Mouse (Mus musculus) neural tube, embryonic 11.5 days (tissue): Measurements from ENCODE around the gene Unc50. TPM values are rescaled to one million over a fixed set of nuclear protein-coding genes. Genes with fewer than 3 reads are reported as not detected.

Experiments
- ATAC-seq: fragments of 200-750 bp; cut with Nextera tagmentation; 2 replicates; pipeline ENCODE4 v1.8.0; 2017; ENCODE audit warnings: moderate number of reproducible peaks, mild to moderate bottlenecking, moderate TSS enrichment, moderate library complexity; ENCODE audit not compliant: insufficient read depth, low FRiP score, low TSS enrichment
- DNase-seq: peaks from one replicate; pipeline ENCODE4 v3.0.0-alpha.2; 2015; ENCODE audit warnings: low spot score
- H3K27ac ChIP-seq: fragments of 300-500 bp; sonication (generic); 2 replicates; pipeline ENCODE4 v1.5.1; 2014; ENCODE audit warnings: low read depth, mild to moderate bottlenecking, low read length
- H3K27me3 ChIP-seq: fragments of 300-500 bp; sonication (generic); 2 replicates; pipeline ENCODE4 v1.6.1; 2014; ENCODE audit warnings: mild to moderate bottlenecking, low read length, mixed read lengths; ENCODE audit not compliant: control insufficient read depth, insufficient read depth
- H3K36me3 ChIP-seq: fragments of 300-500 bp; sonication (generic); 2 replicates; pipeline ENCODE4 v1.6.1; 2014; ENCODE audit warnings: mild to moderate bottlenecking, low read length, moderate library complexity, mixed read lengths; ENCODE audit not compliant: control insufficient read depth, insufficient read depth
- H3K4me1 ChIP-seq: fragments of 300-500 bp; sonication (generic); 2 replicates; pipeline ENCODE4 v1.6.1; 2014; ENCODE audit warnings: low read length, mixed read lengths; ENCODE audit not compliant: control insufficient read depth, insufficient read depth
- H3K4me2 ChIP-seq: fragments of 300-500 bp; sonication (generic); 2 replicates; pipeline ENCODE4 v1.6.1; 2014; ENCODE audit warnings: low read depth, mild to moderate bottlenecking, moderate library complexity
- H3K4me3 ChIP-seq: fragments of 300-500 bp; sonication (generic); 2 replicates; pipeline ENCODE4 v1.5.1; 2014; ENCODE audit warnings: low read depth, low read length
- H3K9ac ChIP-seq: fragments of 300-500 bp; sonication (generic); 2 replicates; pipeline ENCODE4 v1.6.1; 2014; ENCODE audit warnings: mild to moderate bottlenecking, low read length
- H3K9me3 ChIP-seq: fragments of 300-500 bp; sonication (generic); 2 replicates; pipeline ENCODE4 v1.6.1; 2016; ENCODE audit warnings: low read length; ENCODE audit not compliant: control insufficient read depth
- WGBS: fragments of 180-500 bp; shearing (Covaris S2); extraction: QIAGEN DNeasy Blood & Tissue Kit; methylation state at CpG from one replicate; pipeline ENCODE4 v1.1.7; 2014; 5-methylcytosine and 5-hydroxymethylcytosine counted together
- polyA plus RNA-seq: library from polyadenylated mRNA; unstranded; fragments of >200 nt; fragmentation: Nextera tagmentation; extraction: Ambion mirVana; gene quantifications from 2 replicates; pipeline ENCODE4 v1.2.1, GENCODE M21; 2014

The Unc50 gene
- polyA plus RNA-seq, 1 experiment from 2014 or later, result 114 TPM

- WGBS, result 83% methylated on average over 3 of the region's 3 CpGs
- no peak for ATAC-seq
- H3K9ac ChIP-seq, result no peak overlapping the region
- no peaks in the 10 kb centered on the region for H3K4me1 ChIP-seq
- no peaks in the 10 kb centered on the region for H3K9me3 ChIP-seq
- no peak overlapping the region for H3K4me3 ChIP-seq
- DNase-seq, result no peak
- no peaks in the 10 kb centered on the region for H3K27me3 ChIP-seq
- no peak overlapping the region for H3K4me2 ChIP-seq
- no peaks in the 10 kb centered on the region for H3K36me3 ChIP-seq
- no peak overlapping the region for H3K27ac ChIP-seq
Measured at GRCm38 (mm10) chr1:37466322-37466995, 36.5 kb downstream of the Unc50 start.

DNA sequence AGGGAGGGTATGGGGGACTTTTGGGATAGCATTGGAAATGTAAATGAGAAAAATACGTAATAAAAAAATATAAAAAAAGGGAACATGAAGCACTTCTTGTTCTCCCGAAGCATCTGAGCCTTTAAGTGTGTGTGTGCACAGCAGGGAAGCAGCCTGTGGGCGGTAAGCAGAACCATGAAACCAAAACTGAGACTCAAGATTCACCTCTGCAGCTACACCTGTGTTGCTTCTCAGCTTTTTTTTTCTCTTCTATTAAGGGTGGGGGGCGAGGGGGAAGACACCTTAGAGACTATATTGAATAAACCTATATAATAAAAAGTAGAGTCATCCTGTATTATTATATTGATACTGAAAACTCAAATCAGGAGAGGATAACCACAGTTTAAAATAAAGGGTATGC is 37.9 kb downstream of the Unc50 start:
- H3K4me2 ChIP-seq, result no peak overlapping the region
- DNase-seq (no peak), ATAC-seq (no peak)
- no peak overlapping the region for H3K27ac ChIP-seq
- no peaks in the 10 kb centered on the region for H3K4me1 ChIP-seq
- no peaks in the 10 kb centered on the region for H3K27me3 ChIP-seq
- no peaks in the 10 kb centered on the region for H3K36me3 ChIP-seq
- no peak overlapping the region for H3K9ac ChIP-seq
- 87% methylated on average over 4 of the region's 4 CpGs for WGBS
- H3K4me3 ChIP-seq, result no peak overlapping the region
- no peaks in the 10 kb centered on the region for H3K9me3 ChIP-seq

GRCm38 (mm10) chr1:37469007-37469406 is 39.1 kb downstream of the Unc50 start:
- Histone ChIP-seq H3K4me3 (no peak overlapping the region), H3K4me1 (no peaks in the 10 kb centered on the region), H3K9me3 (no peaks in the 10 kb centered on the region), H3K27me3 (no peaks in the 10 kb centered on the region), H3K4me2 (no peak overlapping the region), H3K27ac (no peak overlapping the region), H3K9ac (no peak overlapping the region), H3K36me3 (no peaks in the 10 kb centered on the region)
- ATAC-seq, result no peak
- WGBS, result 92% methylated on average over 5 of the region's 5 CpGs
- no peak for DNase-seq

- Histone ChIP-seq H3K36me3 (no peaks in the 10 kb centered on the region), H3K4me3 (no peak overlapping the region), H3K4me2 (no peak overlapping the region), H3K4me1 (no peaks in the 10 kb centered on the region), H3K27ac (no peak overlapping the region), H3K9ac (no peak overlapping the region), H3K27me3 (no peaks in the 10 kb centered on the region), H3K9me3 (no peaks in the 10 kb centered on the region)
- DNase-seq (no peak), ATAC-seq (no peak)
- WGBS, result 91% methylated on average over 6 of the region's 6 CpGs
Measured at GRCm38 (mm10) chr1:37471179-37472148, 41.5 kb downstream of the Unc50 start.

DNA sequence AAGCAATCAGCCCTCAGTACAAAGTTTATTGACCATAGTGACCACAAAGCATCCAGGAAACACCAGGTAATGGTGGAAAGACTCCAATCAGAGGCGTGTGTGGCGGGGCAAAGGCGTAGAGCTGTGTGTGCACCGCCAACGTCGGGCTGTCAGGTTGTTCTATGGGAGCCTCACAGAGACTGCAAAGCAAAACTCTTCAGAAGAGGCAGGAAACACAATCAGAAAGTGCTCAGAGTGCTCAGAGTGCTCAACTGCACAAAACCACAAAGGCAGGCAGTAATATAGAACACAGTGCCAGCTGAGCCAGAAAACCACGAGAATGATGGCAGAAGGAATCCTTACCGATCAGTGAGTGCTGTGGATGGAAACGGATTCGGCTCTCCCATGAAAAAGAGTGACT is 43.3 kb downstream of the Unc50 start:
- Histone ChIP-seq H3K4me2 (no peak overlapping the region), H3K4me1 (no peaks in the 10 kb centered on the region), H3K36me3 (no peaks in the 10 kb centered on the region), H3K4me3 (no peak overlapping the region), H3K27ac (no peak overlapping the region), H3K27me3 (no peaks in the 10 kb centered on the region), H3K9me3 (no peaks in the 10 kb centered on the region), H3K9ac (no peak overlapping the region)
- 92% methylated on average over 10 of the region's 10 CpGs for WGBS
- DNase-seq (no peak), ATAC-seq (no peak)

DNA sequence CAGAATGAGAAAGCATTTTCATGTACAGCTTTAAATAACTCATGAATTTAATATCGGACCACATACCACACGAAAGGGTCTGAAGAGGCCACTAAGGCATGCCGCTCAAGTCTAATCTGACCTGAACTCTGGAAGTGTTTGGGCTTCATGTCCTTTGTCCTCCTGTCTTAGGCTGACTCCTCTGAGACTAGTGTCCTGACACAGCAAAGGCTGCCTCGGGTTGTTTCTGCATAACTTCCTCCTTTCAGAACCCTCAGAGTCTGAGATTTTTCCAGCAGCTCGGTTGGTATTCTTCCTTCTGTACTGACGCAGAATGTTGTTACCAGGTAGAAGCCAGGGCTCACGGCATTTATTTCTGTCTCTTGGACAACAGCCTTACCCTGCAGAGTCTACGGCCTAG is 44.1 kb downstream of the Unc50 start:
- no peak overlapping the region for H3K9ac ChIP-seq
- no peak for DNase-seq
- no peaks in the 10 kb centered on the region for H3K36me3 ChIP-seq
- H3K4me3 ChIP-seq, result no peak overlapping the region
- ATAC-seq, result no peak
- H3K4me1 ChIP-seq, result no peaks in the 10 kb centered on the region
- no peak overlapping the region for H3K27ac ChIP-seq
- H3K27me3 ChIP-seq, result no peaks in the 10 kb centered on the region
- no peaks in the 10 kb centered on the region for H3K9me3 ChIP-seq
- H3K4me2 ChIP-seq, result no peak overlapping the region
- 87% methylated on average over 8 of the region's 8 CpGs for WGBS

DNA sequence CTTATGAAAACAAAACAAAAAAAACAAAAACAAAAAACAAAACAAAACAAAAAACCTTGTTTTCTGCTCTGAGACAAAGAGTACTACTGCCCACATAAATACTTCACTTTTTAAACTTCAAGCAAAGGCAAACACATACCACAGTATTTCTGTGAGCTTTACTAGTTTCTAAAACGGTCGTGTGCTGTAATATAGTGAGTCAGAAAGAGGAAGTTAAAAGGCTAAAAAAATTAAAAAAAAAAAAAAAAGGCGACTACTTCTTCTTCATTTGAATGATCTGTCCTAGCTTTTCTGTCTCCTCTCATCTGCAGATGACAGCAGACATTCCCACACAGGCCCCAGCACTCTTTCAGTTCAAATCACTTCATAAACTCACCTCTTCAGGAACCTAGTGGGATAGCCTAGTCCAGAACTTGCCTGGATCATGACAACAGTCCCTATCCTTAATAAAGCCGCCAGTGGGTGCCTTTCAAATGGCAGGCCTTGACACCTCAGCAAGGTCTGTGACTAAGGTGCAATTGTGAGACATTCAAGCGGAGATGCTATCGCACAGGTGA is 44.8 kb downstream of the Unc50 start:
- H3K27me3 ChIP-seq, result no peaks in the 10 kb centered on the region
- no peak overlapping the region for H3K4me2 ChIP-seq
- no peak overlapping the region for H3K9ac ChIP-seq
- H3K36me3 ChIP-seq, result no peaks in the 10 kb centered on the region
- DNase-seq, result no peak
- no peak for ATAC-seq
- H3K27ac ChIP-seq, result no peak overlapping the region
- H3K4me1 ChIP-seq, result no peaks in the 10 kb centered on the region
- no peak overlapping the region for H3K4me3 ChIP-seq
- 85% methylated on average over 6 of the region's 6 CpGs for WGBS
- H3K9me3 ChIP-seq, result no peaks in the 10 kb centered on the region

GRCm38 (mm10) chr1:37475312-37475711 is 45.4 kb downstream of the Unc50 start:
- Histone ChIP-seq H3K27ac (no peak overlapping the region), H3K9me3 (no peaks in the 10 kb centered on the region), H3K9ac (no peak overlapping the region), H3K36me3 (no peaks in the 10 kb centered on the region), H3K4me3 (no peak overlapping the region), H3K4me2 (no peak overlapping the region), H3K27me3 (no peaks in the 10 kb centered on the region), H3K4me1 (no peaks in the 10 kb centered on the region)
- ATAC-seq (no peak), DNase-seq (no peak)
- WGBS, result 94% methylated on average over 3 of the region's 3 CpGs
